Mouse (Mus musculus) cerebellum, postnatal 14 days (tissue): Measurements from ENCODE around the gene Ppp1r14c.
"Not testable (repeated sequence)": the region's sequence is repeated elsewhere in the genome, so short reads cannot be mapped to it uniquely, and the experiment has no call there.

ENCODE experiments used
- DNase-seq, 2 experiments: peaks; one replicate each; pipeline ENCODE4 v3.0.0; 2021; ENCODE audit warnings: mixed read lengths in 2 of 2

Ppp1r14c gene

GRCm38 (mm10) chr10:3468590-3468989 lies 102.7 kb downstream of the Ppp1r14c start:
- DNase-seq = no peak

GRCm38 (mm10) chr10:3476611-3477010 lies 110.8 kb downstream of the Ppp1r14c start:
- no peak for DNase-seq

DNA sequence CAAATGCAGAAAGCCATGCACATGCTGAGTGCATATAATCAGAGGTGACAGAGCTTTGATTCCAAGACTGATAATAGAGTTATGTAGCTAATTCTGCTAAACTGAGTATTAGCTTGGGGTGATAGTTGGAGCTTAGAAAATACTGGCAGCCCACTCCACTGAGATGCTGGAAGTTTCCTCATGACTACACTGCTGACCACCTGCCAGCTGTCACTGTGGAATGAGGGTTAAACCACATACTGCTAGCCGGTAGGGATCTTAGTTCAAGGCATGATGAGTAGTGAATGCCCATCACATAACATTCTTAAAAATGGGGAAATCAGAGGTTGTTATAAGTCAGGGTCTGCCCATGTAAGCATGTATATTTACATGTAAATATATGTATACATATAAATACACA lies 113.9 kb downstream of the Ppp1r14c start:
- peak; percentile 44 to 65 for DNase-seq

GRCm38 (mm10) chr10:3490052-3490451 lies 124.2 kb downstream of the Ppp1r14c start:
- peak; percentile 35 for DNase-seq

- DNase-seq = peak; percentile 35 to 42
Observed at GRCm38 (mm10) chr10:3496791-3497190, 130.9 kb downstream of the Ppp1r14c start.

DNA sequence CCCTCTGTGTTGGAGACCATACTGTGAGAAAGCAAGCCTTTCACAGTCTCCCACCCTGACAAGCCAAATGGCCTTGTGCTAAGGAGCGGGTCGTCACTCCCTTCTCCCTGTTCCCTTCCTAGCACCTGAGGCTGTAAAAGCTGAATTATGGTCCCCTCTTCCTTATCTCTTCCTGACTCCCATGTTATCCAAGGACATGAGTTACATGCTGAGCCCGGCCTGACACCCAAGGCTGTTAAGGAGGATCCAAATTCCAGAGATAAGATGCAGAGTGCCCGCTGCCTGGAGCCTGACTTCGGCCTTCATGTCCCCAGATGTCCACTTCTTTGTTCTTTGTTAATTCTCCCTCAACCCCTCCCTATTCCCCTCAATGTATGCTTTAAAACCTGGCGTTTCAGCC lies 135.0 kb downstream of the Ppp1r14c start:
- not testable (repeated sequence) for DNase-seq

DNA sequence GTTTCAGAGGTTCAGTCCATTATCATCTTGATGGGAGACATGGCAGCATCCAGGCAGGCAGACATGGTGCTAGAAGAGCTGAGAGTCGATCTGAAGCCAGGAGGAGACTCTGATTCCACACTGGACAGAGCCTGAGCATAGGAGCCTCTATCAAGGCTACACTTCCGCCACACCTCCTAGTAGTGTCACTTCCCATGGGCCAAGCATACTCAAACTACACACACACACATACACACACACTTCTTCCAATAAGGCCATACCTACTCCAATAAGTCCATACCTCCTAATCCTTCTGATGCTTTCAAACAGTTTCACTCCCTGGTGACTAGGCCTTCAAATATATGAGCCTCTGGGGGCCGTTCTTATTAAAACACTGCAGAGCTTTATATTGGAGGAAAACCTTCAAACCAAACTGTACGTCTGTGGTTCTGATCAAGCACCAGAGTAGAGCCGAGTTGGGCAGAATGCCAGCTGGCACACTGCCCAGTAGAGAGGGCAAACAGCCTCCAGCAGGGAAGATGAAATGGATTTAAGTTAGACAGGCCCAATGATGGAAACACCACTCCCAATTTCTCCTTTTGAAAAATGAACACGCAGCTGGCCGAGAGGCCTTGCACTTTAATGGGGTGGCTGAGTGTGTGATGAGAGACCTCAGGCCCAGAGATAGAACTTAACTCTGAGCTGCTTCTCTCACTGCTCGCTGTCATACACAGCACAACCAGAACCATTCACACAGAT lies 141.8 kb downstream of the Ppp1r14c start:
- peak; percentile 88 to 93 for DNase-seq

DNA sequence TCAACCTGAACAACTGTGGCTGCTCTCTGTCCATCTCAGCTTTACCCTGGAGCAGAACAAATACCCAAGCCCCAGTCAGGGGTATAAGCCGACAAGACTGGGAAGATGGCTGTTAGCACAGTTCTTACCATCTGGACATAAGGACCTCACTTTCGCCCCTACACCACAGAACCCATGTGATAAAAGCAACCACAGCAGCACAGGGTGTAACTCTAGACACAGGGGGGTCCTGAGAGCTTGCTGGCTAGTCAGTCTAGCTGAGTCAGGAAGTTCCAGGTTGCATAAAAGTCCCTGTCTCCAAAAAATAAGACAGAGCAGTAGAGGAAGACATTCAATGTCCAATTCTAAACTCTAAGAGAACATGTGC lies 142.3 kb downstream of the Ppp1r14c start:
- no peak for DNase-seq

DNA sequence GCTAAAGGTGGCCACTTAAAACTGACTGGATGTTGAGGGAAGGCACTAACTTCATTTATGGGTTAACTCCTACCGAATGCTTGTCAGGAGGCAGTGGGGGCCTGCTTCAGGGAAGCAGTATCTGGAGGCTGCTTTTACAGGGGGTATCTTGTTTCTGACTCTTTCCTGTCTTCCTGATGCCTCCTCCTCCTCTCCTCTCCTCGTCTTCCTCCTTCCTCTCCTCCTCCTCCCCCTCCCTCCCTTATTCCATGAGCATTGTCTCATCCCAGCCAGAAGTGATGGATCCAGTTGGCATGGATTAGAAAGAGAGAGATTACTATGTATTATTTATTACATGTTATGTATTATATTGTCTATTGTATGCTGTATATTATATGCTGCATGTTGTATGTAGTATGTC lies 142.9 kb downstream of the Ppp1r14c start:
- no peak for DNase-seq

- DNase-seq = no peak
Observed at GRCm38 (mm10) chr10:3509663-3510277, 143.9 kb downstream of the Ppp1r14c start.

GRCm38 (mm10) chr10:3510486-3510885 lies 144.6 kb downstream of the Ppp1r14c start:
- DNase-seq = no peak

- DNase-seq = no peak
Observed at GRCm38 (mm10) chr10:3511401-3511800, 145.5 kb downstream of the Ppp1r14c start.

DNA sequence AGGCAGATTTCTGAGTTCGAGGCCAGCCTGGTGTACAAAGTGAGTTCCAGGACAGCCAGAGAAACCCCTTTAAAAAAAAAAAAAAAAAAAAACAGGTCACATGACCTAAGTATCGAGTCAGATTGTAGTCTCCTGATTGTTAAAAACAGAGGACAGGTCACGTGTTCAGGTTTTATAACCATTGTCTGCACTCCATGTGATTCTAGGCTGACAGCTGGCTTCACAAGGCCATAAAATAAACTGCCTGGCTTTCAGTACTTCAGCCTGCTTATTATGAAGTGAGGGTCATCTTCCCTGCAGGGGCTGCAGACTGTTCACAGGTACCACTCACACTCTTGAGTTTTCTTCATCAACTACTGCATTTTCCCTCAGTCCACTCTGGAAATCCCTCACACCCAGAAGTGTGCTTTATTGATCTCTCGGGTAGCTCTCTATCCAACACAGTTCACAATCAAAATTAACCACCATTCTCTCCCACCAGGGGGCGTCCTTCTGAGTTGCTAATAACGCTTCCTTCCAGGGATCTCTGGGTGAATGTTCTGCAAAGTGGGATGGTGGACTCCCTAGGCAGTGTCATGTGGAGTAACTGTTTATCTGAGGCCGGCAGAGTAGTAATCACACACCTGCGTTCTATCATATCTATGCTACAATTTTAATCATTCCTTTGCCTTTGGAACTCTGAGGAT lies 146.9 kb downstream of the Ppp1r14c start:
- DNase-seq = peak; percentile 43 to 67

- no peak for DNase-seq
Observed at GRCm38 (mm10) chr10:3513947-3514346, 148.1 kb downstream of the Ppp1r14c start.
